Mouse (Mus musculus): ENCODE results near the gene Clcf1. TPM values are rescaled to one million over a fixed set of nuclear protein-coding genes. Genes with fewer than 3 reads are reported as not detected.

Gene Clcf1
- total RNA-seq, 2 experiments from 2014 or later = 1.2 to 2.3 TPM

DNA sequence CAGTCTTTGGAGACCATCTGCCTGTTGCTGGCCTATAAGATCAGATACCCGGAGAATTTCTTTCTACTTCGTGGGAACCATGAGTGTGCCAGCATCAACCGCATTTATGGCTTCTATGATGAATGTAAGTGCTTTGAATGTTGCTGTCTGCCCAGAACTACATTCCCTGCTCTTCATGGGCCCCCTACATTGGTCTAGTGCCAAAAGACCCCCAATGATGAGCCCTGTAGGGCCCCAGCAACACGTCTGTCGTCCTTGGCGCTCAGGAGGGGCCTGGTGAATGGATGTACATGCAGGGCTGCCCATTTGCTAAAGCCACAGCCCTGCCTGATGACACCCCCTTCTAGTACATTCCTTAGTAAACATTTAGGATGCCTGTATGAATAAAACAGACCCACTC, 20.9 kb upstream of the Clcf1 start:
- DNase-seq = no peak

GRCm38 (mm10) chr19:4194021-4194724, 19.9 kb upstream of the Clcf1 start:
- no peak for DNase-seq

- DNase-seq = no peak
Observed at GRCm38 (mm10) chr19:4194776-4195650, 19.0 kb upstream of the Clcf1 start.

GRCm38 (mm10) chr19:4196048-4196447, 18.0 kb upstream of the Clcf1 start:
- DNase-seq = no peak

DNA sequence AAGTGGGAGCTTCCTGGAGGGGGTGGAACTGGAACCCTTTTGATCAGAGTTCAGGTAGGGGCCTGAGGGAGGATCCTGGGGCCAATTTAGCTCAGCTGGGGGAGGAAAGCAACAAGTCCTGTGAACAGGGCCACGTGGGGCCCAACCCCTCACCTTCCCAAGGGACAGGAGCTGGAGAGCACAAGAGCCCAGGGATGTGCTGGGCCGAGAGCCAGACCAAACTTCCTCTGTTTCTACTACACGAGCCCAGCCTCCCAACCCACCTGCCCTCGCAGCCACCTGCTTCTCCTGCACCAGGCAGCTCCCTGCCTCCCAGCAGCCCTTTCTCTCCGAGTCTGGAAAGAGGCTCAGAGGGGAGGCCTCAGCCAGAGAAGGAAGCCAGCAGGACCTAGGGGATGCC, 17.5 kb upstream of the Clcf1 start:
- peak; percentile 56 to 68 for DNase-seq

GRCm38 (mm10) chr19:4197180-4197579, 16.9 kb upstream of the Clcf1 start:
- DNase-seq = no peak

- DNase-seq = peak; percentile 98
Observed at GRCm38 (mm10) chr19:4201291-4201909, 12.6 kb upstream of the Clcf1 start, which contains the start of gene Rad9a. Rad9a (minus strand) TSS chr19:4201662.

GRCm38 (mm10) chr19:4202149-4202548, 11.9 kb upstream of the Clcf1 start:
- DNase-seq = peak in 1 of 2 experiments; percentile 46

DNA sequence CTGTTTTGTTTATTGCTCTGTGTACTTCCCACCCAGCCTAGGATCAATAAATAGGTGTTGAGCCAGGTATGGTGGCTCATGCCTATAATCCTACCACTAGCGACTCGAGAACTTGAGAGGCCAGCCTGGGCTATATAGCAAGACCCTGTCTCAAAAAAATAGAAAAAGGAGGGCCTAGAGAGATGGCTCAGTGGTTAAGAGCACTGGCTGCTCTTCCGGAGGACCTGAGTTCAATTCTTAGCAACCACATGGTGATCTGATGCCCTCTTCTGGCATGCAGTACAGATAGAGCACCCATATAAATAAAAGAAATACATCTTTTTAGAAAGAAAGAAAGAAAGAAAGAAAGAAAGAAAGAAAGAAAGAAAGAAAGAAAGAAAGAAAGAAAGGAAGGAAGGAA, 10.9 kb upstream of the Clcf1 start:
- DNase-seq = no peak

GRCm38 (mm10) chr19:4203604-4204326, 10.3 kb upstream of the Clcf1 start:
- peak in 1 of 2 experiments; percentile 55 for DNase-seq

GRCm38 (mm10) chr19:4204889-4205288, 9.1 kb upstream of the Clcf1 start:
- no peak for DNase-seq

GRCm38 (mm10) chr19:4206971-4207370, 7.1 kb upstream of the Clcf1 start:
- DNase-seq = peak; percentile 77 to 82

DNA sequence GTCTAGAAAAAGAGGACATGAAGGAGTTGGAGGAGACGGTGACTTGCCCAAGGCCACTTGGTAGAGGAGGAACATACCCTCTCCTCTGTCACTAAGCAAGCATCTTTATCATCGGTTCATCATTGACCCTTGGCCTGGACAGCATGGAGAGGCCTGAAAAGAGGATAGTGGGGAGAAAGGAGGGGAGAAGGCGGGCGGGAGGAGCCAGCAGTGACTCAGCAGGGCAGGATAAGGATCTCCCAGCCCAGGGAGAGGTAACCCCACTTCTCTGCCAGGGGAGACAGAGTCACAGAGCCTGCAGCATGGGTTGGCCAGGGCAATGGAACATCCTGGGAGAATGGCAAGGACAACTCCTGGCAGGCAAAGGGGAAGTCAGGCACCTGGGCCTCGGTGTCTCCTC, 5.5 kb upstream of the Clcf1 start:
- DNase-seq = no peak

DNA sequence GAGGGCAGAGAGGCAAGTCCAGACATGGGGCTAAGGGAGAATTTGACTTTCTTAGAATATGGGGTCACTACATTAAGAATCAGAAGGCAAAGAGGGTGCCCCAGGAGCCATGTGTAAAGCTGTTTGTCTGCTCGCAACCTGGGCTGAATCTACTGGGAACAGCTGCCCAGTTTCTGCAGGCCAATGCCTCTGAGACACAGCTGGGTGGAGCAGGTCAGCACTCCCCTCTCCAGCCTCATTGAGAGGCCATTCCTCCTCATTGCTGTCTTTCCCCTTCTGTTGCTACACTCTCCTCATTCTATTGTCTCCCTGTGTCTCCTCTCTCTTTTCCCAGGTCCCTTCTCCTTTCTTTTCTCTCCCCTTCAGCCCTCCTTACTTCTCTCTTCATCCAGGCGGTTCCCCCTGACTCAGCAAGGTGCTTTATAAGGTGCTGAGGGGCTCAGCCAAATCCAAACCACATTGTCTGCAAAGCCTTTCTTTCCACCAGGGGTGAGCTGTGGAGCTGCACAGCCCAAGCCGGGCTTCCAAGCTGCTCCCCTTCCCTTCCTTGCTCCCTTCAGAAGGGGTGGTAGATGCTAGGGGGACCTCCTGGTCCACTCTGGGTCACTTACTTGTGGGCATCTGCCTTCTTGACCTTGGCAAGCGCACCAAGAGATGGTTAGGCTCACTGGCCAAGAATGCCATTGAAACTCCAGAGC, 2.0 kb upstream of the Clcf1 start:
- DNase-seq = no peak

GRCm38 (mm10) chr19:4213524-4213974, 489 bp upstream of the Clcf1 start:
- DNase-seq = peak in 1 of 2 experiments; percentile 62

- DNase-seq = no peak
Observed at GRCm38 (mm10) chr19:4214771-4215450, 873 bp downstream of the Clcf1 start.

GRCm38 (mm10) chr19:4215451-4215840, 1.4 kb downstream of the Clcf1 start:
- DNase-seq = no peak

DNA sequence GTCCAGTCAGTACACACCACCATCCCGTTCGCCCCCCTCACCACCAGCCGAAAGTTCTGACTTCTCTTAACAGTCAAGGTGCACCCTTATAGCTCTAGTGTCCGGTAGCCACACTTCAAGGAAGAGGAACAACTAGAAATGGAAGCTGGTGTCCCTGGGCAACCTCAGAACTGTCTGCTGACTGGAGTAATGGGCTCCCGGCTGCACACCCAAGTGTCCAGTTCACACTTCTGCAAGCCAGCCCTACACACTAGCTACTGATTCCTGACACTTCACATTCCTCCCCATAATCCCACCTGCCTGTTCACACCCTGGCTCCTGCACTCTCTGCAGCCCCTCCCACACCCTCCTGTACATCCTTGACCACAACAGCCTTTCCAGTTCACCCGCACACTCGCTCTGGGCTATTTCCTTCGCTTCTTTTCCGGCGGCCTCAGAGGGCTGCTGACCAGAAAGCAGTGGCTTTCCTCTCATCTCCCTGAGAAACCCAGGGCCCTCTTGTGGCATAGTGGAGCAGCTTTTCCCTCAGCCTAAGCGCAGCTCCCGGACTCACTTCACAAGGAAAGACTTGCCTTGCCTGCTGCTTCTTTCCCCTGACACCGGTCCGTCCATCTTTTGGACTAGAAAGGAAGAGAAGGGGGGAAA, 2.1 kb downstream of the Clcf1 start:
- peak; percentile 56 to 67 for DNase-seq

DNA sequence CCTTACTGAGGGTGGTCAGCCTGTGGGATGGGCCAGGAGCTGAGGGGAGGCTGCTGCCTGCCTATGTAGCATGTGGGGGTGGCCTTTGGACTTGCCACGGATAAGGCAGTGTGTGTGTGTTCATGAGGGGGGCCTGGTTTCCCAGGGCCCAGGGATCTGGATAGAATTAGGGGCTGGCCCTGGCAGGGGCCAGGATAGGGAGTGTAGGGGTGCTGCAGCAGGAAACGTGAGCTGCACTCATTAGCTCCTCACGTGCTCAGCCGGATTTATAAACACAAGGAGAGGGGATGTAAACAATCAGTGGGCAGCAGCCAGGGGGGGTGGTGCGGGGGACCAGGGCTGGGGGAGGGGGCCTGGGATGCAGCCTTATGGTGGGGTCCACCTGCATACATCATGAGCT, 3.1 kb downstream of the Clcf1 start:
- no peak for DNase-seq

DNA sequence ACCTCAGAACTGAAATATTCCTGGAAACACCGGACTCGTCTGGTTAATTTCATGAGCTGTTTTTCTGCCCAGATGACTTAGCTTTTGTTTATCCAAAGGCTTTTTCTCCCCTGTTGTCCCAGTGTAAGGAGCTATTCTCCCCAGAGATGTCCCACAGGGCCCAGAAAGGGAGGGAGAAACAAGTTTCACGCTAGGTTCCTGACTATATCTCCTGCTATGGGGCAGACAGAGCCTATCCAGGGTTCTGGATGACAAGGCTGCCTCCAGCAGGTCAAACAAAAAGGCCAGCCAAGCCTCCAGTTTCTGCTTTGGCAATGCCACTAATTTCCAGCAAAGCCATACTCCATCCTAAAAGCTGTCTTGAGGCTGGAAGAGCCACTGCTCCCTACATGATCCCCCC, 3.8 kb downstream of the Clcf1 start:
- no peak for DNase-seq
